Mouse (Mus musculus): ENCODE measurements around the gene March9. TPM values are rescaled to one million over a fixed set of nuclear protein-coding genes. Genes with fewer than 3 reads are reported as not detected.

Gene March9
- polyA plus RNA-seq, 1 experiment from 2014 or later, result 1.3 TPM

DNA sequence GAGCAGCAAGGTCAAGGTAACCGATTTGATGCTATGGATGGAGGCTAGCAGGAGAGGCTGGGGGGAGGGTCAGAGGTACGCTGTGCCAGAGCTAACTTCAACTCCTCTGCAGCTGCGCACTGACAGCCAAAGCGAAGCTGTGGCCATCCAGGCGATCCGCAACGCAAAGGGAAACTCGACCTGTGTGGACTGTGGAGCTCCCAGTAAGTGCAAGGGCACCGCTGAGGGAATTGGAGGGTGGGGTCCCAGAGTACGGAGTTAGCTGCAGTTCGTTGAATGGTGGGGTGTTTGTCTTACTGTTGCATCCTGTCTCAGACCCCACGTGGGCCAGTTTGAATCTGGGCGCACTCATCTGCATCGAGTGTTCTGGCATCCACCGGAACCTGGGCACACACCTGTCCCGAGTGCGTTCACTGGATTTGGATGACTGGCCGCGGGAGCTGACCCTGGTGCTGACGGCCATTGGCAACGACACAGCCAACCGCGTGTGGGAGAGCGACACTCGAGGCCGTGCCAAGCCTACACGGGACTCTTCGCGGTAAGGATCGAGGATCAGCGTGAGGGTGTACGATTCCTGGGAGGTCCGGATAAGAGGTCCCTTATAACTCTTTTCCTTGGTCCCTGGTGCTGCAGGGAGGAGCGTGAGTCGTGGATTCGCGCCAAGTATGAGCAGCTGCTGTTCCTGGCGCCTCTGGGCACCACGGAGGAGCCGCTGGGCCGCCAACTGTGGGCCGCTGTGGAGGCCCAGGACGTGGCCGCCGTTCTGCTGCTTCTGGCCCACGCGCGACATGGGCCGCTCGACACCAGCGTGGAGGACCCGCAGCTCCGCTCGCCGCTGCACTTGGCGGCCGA is 30.8 kb upstream of the March9 start:
- H3K9me3 ChIP-seq (replicated peaks), result no peaks in the 10 kb centered on the region
- H3K4me3 ChIP-seq, result peak overlapping the region; percentile 40
- DNase-seq (ENCODE audit: low spot score), result no peak
- 8% methylated on average over 57 of the region's 57 CpGs for WGBS
- H3K36me3 ChIP-seq, result peaks cover 11% of the 10 kb centered on the region
- H3K4me1 ChIP-seq, result peaks cover 20% of the 10 kb centered on the region
- H3K27me3 ChIP-seq (ENCODE audit: low read depth, poor library complexity, severe bottlenecking), result peaks cover 72% of the 10 kb centered on the region
- H3K27ac ChIP-seq (replicated peaks), result no peak overlapping the region

DNA sequence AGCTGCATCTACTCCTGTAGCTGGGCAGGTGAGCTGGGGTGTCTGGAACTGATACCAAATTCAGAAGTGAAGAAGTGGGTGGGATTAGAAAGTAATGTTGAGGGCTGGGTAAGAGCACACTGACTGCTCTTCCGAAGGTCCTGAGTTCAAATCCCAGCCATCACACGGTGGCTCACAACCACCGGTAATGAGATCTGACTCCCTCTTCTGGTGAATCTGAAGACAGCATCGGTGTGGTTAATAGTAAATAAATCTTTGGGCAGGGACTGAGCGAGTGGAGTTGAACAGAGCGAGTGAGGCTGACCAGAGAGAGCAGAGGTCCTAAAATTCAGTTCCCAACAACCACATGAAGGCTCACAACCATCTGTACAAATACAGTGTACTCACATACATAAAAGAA is 25.6 kb upstream of the March9 start:
- DNase-seq (ENCODE audit: low spot score), result no peak

GRCm38 (mm10) chr10:127085052-127085451 is 25.1 kb upstream of the March9 start:
- Histone ChIP-seq H3K9me3 (replicated peaks) (no peaks in the 10 kb centered on the region; the same call in 1 of the 2 replicates), H3K4me3 (no peak overlapping the region), H3K4me1 (peaks cover 34% of the 10 kb centered on the region), H3K27ac (replicated peaks) (no peak overlapping the region), H3K27me3 (ENCODE audit: low read depth, poor library complexity, severe bottlenecking) (peaks cover 88% of the 10 kb centered on the region), H3K36me3 (no peaks in the 10 kb centered on the region)
- DNase-seq (ENCODE audit: low spot score), result no peak
- WGBS, result 89% methylated on average over 9 of the region's 9 CpGs

More for the DNA sequence above, 25.6 kb upstream of the March9 start:
- Histone ChIP-seq H3K36me3 (no peaks in the 10 kb centered on the region), H3K27me3 (ENCODE audit: low read depth, poor library complexity, severe bottlenecking) (peaks cover 88% of the 10 kb centered on the region), H3K4me3 (no peak overlapping the region), H3K4me1 (peaks cover 33% of the 10 kb centered on the region), H3K27ac (replicated peaks) (no peak overlapping the region), H3K9me3 (replicated peaks) (no peaks in the 10 kb centered on the region)
- 72% methylated on average over 6 of the region's 6 CpGs for WGBS

DNA sequence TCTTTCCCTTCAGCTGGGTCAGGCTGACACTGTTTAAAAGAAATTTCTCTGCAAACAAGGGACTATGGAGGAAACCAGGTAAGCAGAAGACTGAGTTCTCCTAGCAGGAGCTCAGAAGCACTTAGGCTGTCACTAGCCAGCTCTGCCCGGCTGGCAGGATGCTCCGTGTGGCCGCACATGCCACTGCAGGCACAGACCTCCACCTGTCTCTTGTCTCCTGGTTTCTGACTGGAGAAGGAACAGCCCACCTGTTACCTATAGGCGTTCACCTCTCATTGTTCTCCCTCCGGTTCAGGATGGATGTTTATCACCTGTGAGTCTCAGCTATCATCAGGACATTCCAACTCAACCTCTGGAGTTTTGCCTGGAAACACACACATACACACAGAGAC is 23.9 kb upstream of the March9 start:
- H3K4me1 ChIP-seq, result peaks cover 45% of the 10 kb centered on the region
- H3K27me3 ChIP-seq (ENCODE audit: low read depth, poor library complexity, severe bottlenecking), result peaks cover 88% of the 10 kb centered on the region
- WGBS, result 57% methylated on average over 5 of the region's 5 CpGs
- H3K27ac ChIP-seq (replicated peaks), result no peak overlapping the region
- DNase-seq (ENCODE audit: low spot score), result no peak
- no peak overlapping the region for H3K4me3 ChIP-seq
- no peaks in the 10 kb centered on the region for H3K36me3 ChIP-seq
- H3K9me3 ChIP-seq (replicated peaks), result no peaks in the 10 kb centered on the region; the same call in 1 of the 2 replicates

DNA sequence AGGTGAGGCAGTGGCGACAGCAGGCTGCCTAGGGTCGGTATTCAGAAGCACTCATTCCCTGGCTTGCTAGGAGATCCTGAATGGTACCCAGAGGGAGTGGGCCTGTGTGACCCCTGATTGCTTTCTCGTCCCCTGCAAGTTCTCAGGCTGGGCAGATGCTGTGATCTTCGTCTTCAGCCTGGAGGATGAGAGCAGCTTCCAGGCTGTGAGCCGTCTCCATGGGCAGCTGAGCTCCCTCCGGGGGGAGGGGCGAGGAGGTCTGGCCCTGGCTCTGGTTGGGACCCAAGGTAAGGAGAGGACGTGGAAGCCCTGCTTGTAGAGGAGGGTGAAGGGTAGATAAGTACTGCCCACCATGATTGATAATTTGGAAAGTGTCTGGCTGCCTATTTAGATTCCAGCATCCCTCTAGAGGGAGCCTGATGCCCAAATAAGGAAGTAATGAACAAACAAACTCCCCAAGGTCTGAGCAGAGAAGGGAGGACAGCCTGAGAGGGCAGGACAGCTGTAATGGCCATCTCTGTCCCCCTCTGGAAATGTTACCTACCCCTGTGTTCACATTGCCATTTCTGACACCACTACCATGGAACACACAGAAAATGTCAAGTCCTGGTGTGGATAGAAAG is 23.4 kb upstream of the March9 start:
- no peak overlapping the region for H3K27ac ChIP-seq (replicated peaks)
- no peaks in the 10 kb centered on the region; the same call in 1 of the 2 replicates for H3K9me3 ChIP-seq (replicated peaks)
- no peak for DNase-seq (ENCODE audit: low spot score)
- WGBS, result 34% methylated on average over 8 of the region's 8 CpGs
- no peak overlapping the region for H3K4me3 ChIP-seq
- H3K4me1 ChIP-seq, result peaks cover 50% of the 10 kb centered on the region
- H3K27me3 ChIP-seq (ENCODE audit: low read depth, poor library complexity, severe bottlenecking), result peaks cover 86% of the 10 kb centered on the region
- H3K36me3 ChIP-seq, result no peaks in the 10 kb centered on the region

DNA sequence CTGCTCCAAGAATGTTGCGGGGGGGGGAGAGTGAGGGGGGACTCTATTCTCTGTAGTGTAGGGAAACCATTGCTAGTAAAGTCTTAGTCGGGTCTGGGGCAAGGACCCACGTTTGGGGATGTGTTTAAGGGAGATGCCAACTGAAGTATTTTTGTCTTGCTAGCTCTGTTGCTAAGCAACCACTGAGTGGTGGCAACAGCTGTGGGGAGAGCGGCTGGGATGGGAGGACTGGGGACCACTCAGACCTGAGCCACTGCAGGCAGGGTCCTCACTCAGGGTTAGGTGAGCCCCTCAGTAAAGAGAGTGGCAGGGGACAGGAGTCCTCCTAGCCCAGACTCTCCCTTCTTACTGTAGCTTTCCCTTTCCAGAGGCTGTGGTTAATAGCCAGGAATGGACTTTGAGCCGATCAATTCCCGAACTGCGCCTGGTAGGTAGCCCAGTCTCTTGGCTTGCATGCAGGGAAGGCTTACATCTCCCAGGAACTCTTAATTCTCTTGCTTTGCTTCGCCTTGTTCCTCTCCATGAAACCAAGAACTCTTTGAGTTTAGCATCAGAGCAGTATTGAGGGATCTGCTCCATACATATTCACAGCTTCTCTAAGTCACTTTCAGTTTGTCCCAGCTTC is 22.1 kb upstream of the March9 start:
- Histone ChIP-seq H3K4me3 (peak overlapping the region; percentile 73), H3K4me1 (peaks cover 61% of the 10 kb centered on the region)

DNA sequence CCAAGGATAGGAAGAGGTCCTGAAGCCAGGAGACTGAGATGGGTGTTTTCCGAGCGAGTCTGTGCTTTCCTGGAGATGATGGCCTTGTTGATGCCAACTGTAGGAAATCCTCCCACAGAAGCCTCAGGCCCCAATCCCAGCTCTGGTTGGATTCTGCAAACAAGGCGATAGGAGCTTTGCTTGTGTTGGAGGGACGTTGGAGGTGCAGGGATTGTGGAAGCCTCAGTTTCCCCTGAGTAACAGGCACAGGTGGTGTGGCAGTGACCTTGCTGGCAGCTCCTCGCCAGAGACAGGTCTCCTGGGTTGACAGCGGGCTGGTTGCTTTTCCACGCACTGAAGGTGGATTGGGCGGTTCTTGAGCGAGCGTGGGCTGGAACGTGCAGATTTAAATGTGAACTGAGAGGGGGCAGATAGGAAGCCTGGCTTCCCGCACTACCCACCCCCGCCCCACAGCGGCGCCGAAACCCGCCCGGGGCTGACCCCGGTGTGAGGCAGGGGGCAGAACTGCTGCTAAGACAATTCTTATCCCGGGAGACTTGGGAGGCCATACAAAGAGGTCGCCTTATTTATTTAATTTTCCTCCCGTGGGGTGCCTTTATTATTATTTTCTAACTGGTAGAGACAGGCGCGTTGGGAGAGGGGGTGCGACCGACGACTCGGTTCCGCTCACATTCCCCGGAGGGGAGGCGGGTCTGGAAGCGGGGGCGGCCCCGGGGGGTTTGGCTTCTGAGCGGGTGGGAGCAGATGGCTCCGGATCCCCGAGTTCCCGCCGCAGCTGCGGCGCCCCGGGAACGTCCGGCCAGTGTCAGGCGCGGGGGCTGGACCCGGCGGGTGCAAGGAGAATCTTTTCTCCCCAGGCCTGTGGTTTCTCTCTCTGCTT is 21.2 kb upstream of the March9 start:
- H3K36me3 ChIP-seq, result no peaks in the 10 kb centered on the region
- H3K27me3 ChIP-seq (ENCODE audit: low read depth, poor library complexity, severe bottlenecking), result peaks cover 92% of the 10 kb centered on the region
- H3K4me3 ChIP-seq, result peak overlapping the region; percentile 73
- peak; percentile 40 for DNase-seq (ENCODE audit: low spot score)
- H3K27ac ChIP-seq (replicated peaks), result 0 out of 2 replicates have a peak overlapping the region, but pooled peaks have one; percentile 59
- H3K9me3 ChIP-seq (replicated peaks), result no peaks in the 10 kb centered on the region; the same call in 1 of the 2 replicates
- H3K4me1 ChIP-seq, result peaks cover 67% of the 10 kb centered on the region
- 3% methylated on average over 48 of the region's 48 CpGs for WGBS

More for the DNA sequence above, 22.1 kb upstream of the March9 start:
- whole genome bisulfite sequencing, result 31% methylated on average over 8 of the region's 8 CpGs
- Histone ChIP-seq H3K27ac (replicated peaks) (no peak overlapping the region), H3K27me3 (ENCODE audit: low read depth, poor library complexity, severe bottlenecking) (peaks cover 86% of the 10 kb centered on the region), H3K9me3 (replicated peaks) (no peaks in the 10 kb centered on the region; the same call in 1 of the 2 replicates), H3K36me3 (no peaks in the 10 kb centered on the region)
- DNase-seq (ENCODE audit: low spot score), result peak; percentile 66

- no peaks in the 10 kb centered on the region for H3K36me3 ChIP-seq
- H3K4me1 ChIP-seq, result peaks cover 73% of the 10 kb centered on the region
- 1% methylated on average over 70 of the region's 70 CpGs for WGBS
- peak overlapping the region; percentile 73 for H3K4me3 ChIP-seq
- H3K9me3 ChIP-seq (replicated peaks), result no peaks in the 10 kb centered on the region; the same call in 1 of the 2 replicates
- H3K27me3 ChIP-seq (ENCODE audit: low read depth, poor library complexity, severe bottlenecking), result peaks cover 98% of the 10 kb centered on the region
- peak; percentile 59 for DNase-seq (ENCODE audit: low spot score)
- peak overlapping the region; percentile 83 for H3K27ac ChIP-seq (replicated peaks)
Observed at GRCm38 (mm10) chr10:127079665-127080391, 19.8 kb upstream of the March9 start.

GRCm38 (mm10) chr10:127078677-127079575 is 18.9 kb upstream of the March9 start:
- WGBS, result under 1% methylated on average over 46 of the region's 49 CpGs
- H3K4me1 ChIP-seq, result peaks cover 73% of the 10 kb centered on the region
- H3K27me3 ChIP-seq (ENCODE audit: low read depth, poor library complexity, severe bottlenecking), result peaks cover 90% of the 10 kb centered on the region
- H3K27ac ChIP-seq (replicated peaks), result peak overlapping the region; percentile 83
- H3K9me3 ChIP-seq (replicated peaks), result no peaks in the 10 kb centered on the region; the same call in 1 of the 2 replicates
- DNase-seq (ENCODE audit: low spot score), result peak; percentile 75
- H3K36me3 ChIP-seq, result no peaks in the 10 kb centered on the region
- H3K4me3 ChIP-seq, result peak overlapping the region; percentile 73

- WGBS, result 2% methylated on average over 12 of the region's 12 CpGs
- H3K9me3 ChIP-seq (replicated peaks), result no peaks in the 10 kb centered on the region; the same call in 1 of the 2 replicates
- H3K36me3 ChIP-seq, result no peaks in the 10 kb centered on the region
- H3K27ac ChIP-seq (replicated peaks), result peak overlapping the region; percentile 83
- peaks cover 82% of the 10 kb centered on the region for H3K27me3 ChIP-seq (ENCODE audit: low read depth, poor library complexity, severe bottlenecking)
- peak overlapping the region; percentile 73 for H3K4me3 ChIP-seq
- no peak for DNase-seq (ENCODE audit: low spot score)
- H3K4me1 ChIP-seq, result peaks cover 68% of the 10 kb centered on the region
Observed at GRCm38 (mm10) chr10:127078001-127078676, 18.2 kb upstream of the March9 start.
